Mouse (Mus musculus) neural tube, embryonic 11.5 days (tissue): ENCODE data around the gene Aars2. TPM values are rescaled to one million over a fixed set of nuclear protein-coding genes. Genes with fewer than 3 reads are reported as not detected.

ENCODE experiments used
- ATAC-seq: fragments of 200-750 bp; cut with Nextera tagmentation; 2 replicates; pipeline ENCODE4 v1.8.0; 2017; ENCODE audit warnings: moderate number of reproducible peaks, mild to moderate bottlenecking, moderate TSS enrichment, moderate library complexity; ENCODE audit not compliant: insufficient read depth, low FRiP score, low TSS enrichment
- DNase-seq: peaks from one replicate; pipeline ENCODE4 v3.0.0-alpha.2; 2015; ENCODE audit warnings: low spot score
- H3K27ac ChIP-seq: fragments of 300-500 bp; sonication (generic); 2 replicates; pipeline ENCODE4 v1.5.1; 2014; ENCODE audit warnings: low read depth, mild to moderate bottlenecking, low read length
- H3K27me3 ChIP-seq: fragments of 300-500 bp; sonication (generic); 2 replicates; pipeline ENCODE4 v1.6.1; 2014; ENCODE audit warnings: mild to moderate bottlenecking, low read length, mixed read lengths; ENCODE audit not compliant: control insufficient read depth, insufficient read depth
- H3K36me3 ChIP-seq: fragments of 300-500 bp; sonication (generic); 2 replicates; pipeline ENCODE4 v1.6.1; 2014; ENCODE audit warnings: mild to moderate bottlenecking, low read length, moderate library complexity, mixed read lengths; ENCODE audit not compliant: control insufficient read depth, insufficient read depth
- H3K4me1 ChIP-seq: fragments of 300-500 bp; sonication (generic); 2 replicates; pipeline ENCODE4 v1.6.1; 2014; ENCODE audit warnings: low read length, mixed read lengths; ENCODE audit not compliant: control insufficient read depth, insufficient read depth
- H3K4me2 ChIP-seq: fragments of 300-500 bp; sonication (generic); 2 replicates; pipeline ENCODE4 v1.6.1; 2014; ENCODE audit warnings: low read depth, mild to moderate bottlenecking, moderate library complexity
- H3K4me3 ChIP-seq: fragments of 300-500 bp; sonication (generic); 2 replicates; pipeline ENCODE4 v1.5.1; 2014; ENCODE audit warnings: low read depth, low read length
- H3K9ac ChIP-seq: fragments of 300-500 bp; sonication (generic); 2 replicates; pipeline ENCODE4 v1.6.1; 2014; ENCODE audit warnings: mild to moderate bottlenecking, low read length
- H3K9me3 ChIP-seq: fragments of 300-500 bp; sonication (generic); 2 replicates; pipeline ENCODE4 v1.6.1; 2016; ENCODE audit warnings: low read length; ENCODE audit not compliant: control insufficient read depth
- WGBS: fragments of 180-500 bp; shearing (Covaris S2); extraction: QIAGEN DNeasy Blood & Tissue Kit; methylation state at CpG from one replicate; pipeline ENCODE4 v1.1.7; 2014; 5-methylcytosine and 5-hydroxymethylcytosine counted together
- polyA plus RNA-seq: library from polyadenylated mRNA; unstranded; fragments of >200 nt; fragmentation: Nextera tagmentation; extraction: Ambion mirVana; gene quantifications from 2 replicates; pipeline ENCODE4 v1.2.1, GENCODE M21; 2014

Gene Aars2
- polyA plus RNA-seq, 1 experiment from 2014 or later, result 18.6 TPM

DNA sequence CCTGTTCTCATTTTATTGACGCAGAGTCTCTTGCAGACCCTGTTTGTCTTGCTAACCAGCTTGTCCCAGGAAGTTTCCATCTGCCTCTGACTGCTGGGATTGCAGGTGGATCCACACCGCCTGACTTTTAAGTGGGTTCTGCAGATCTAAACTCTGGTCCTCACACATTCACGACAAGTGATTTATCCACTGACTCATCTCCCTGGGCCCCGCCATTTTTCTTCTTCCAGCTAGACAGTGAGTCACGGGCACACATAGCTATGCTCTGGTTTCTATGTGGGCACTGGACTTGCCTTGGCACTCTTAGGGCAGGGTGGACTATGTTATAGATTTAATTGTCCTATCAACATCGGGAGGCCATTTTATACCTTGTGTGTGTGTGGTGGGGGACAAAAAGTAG is 16.9 kb upstream of the Aars2 start:
- Histone ChIP-seq H3K9ac (no peak overlapping the region), H3K9me3 (no peaks in the 10 kb centered on the region), H3K27me3 (no peaks in the 10 kb centered on the region), H3K4me1 (no peaks in the 10 kb centered on the region), H3K27ac (no peak overlapping the region), H3K36me3 (no peaks in the 10 kb centered on the region), H3K4me3 (no peak overlapping the region), H3K4me2 (no peak overlapping the region)
- 90% methylated on average over 6 of the region's 6 CpGs for WGBS
- DNase-seq, result no peak
- no peak for ATAC-seq

GRCm38 (mm10) chr17:45490532-45491154 is 16.0 kb upstream of the Aars2 start:
- Histone ChIP-seq H3K27ac (no peak overlapping the region), H3K4me1 (no peaks in the 10 kb centered on the region), H3K4me2 (no peak overlapping the region), H3K36me3 (no peaks in the 10 kb centered on the region), H3K27me3 (no peaks in the 10 kb centered on the region), H3K9ac (no peak overlapping the region), H3K4me3 (no peak overlapping the region), H3K9me3 (no peaks in the 10 kb centered on the region)
- DNase-seq (no peak), ATAC-seq (no peak)
- WGBS, result 81% methylated on average over 13 of the region's 13 CpGs

- Histone ChIP-seq H3K27ac (no peak overlapping the region), H3K27me3 (no peaks in the 10 kb centered on the region), H3K4me1 (no peaks in the 10 kb centered on the region), H3K4me3 (no peak overlapping the region), H3K4me2 (no peak overlapping the region), H3K9ac (no peak overlapping the region), H3K36me3 (no peaks in the 10 kb centered on the region), H3K9me3 (no peaks in the 10 kb centered on the region)
- ATAC-seq (no peak), DNase-seq (no peak)
- WGBS, result 82% methylated on average over 11 of the region's 11 CpGs
Observed at GRCm38 (mm10) chr17:45495398-45495797, 11.2 kb upstream of the Aars2 start.

GRCm38 (mm10) chr17:45498397-45498796 is 8.2 kb upstream of the Aars2 start:
- H3K4me2 ChIP-seq, result no peak overlapping the region
- H3K27me3 ChIP-seq, result no peaks in the 10 kb centered on the region
- H3K36me3 ChIP-seq, result no peaks in the 10 kb centered on the region
- no peaks in the 10 kb centered on the region for H3K9me3 ChIP-seq
- 84% methylated on average over 13 of the region's 13 CpGs for WGBS
- ATAC-seq (no peak), DNase-seq (no peak)
- no peaks in the 10 kb centered on the region for H3K4me1 ChIP-seq
- H3K9ac ChIP-seq, result no peak overlapping the region
- no peak overlapping the region for H3K4me3 ChIP-seq
- H3K27ac ChIP-seq, result no peak overlapping the region

- H3K4me3 ChIP-seq, result no peak overlapping the region
- no peak overlapping the region for H3K27ac ChIP-seq
- H3K4me1 ChIP-seq, result no peaks in the 10 kb centered on the region
- no peaks in the 10 kb centered on the region for H3K27me3 ChIP-seq
- ATAC-seq (no peak), DNase-seq (no peak)
- no peak overlapping the region for H3K9ac ChIP-seq
- no peak overlapping the region for H3K4me2 ChIP-seq
- H3K36me3 ChIP-seq, result no peaks in the 10 kb centered on the region
- WGBS, result 48% methylated on average over 2 of the region's 2 CpGs
- H3K9me3 ChIP-seq, result no peaks in the 10 kb centered on the region
Observed at GRCm38 (mm10) chr17:45499516-45499915, 7.1 kb upstream of the Aars2 start.

- Histone ChIP-seq H3K4me2 (no peak overlapping the region), H3K27ac (no peak overlapping the region), H3K4me1 (no peaks in the 10 kb centered on the region), H3K4me3 (no peak overlapping the region), H3K9ac (no peak overlapping the region), H3K9me3 (no peaks in the 10 kb centered on the region), H3K27me3 (no peaks in the 10 kb centered on the region), H3K36me3 (no peaks in the 10 kb centered on the region)
- ATAC-seq (no peak), DNase-seq (no peak)
- WGBS, result 25% methylated on average over 4 of the region's 4 CpGs
Observed at GRCm38 (mm10) chr17:45500981-45501380, 5.7 kb upstream of the Aars2 start.

DNA sequence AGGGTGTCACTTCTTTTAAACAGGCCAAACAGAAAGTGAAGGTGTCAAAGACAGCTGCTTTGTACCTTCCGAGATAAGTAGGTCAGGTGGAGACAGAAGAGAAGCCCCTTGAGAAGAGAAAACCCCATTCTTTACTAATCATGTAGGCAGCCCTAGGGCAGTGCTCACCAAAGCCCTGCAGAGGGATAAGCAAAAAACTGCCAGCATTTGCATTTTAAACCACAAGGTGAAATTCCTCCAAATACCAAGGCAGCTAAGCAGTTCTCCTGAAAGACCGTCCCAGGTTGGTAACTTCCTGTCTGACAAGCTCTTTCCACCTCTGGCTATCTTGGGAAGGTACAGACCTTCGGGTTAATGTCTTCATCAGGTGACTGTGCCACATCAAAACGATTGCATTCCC is 4.3 kb upstream of the Aars2 start:
- H3K9ac ChIP-seq, result no peak overlapping the region
- H3K9me3 ChIP-seq, result no peaks in the 10 kb centered on the region
- H3K27ac ChIP-seq, result no peak overlapping the region
- no peaks in the 10 kb centered on the region for H3K27me3 ChIP-seq
- ATAC-seq, result no peak
- 61% methylated on average over 4 of the region's 4 CpGs for WGBS
- DNase-seq, result no peak
- no peak overlapping the region for H3K4me3 ChIP-seq
- peaks cover 5% of the 10 kb centered on the region; the same call in 1 of the 2 replicates for H3K4me1 ChIP-seq
- H3K4me2 ChIP-seq, result no peak overlapping the region
- H3K36me3 ChIP-seq, result no peaks in the 10 kb centered on the region

- ATAC-seq (no peak), DNase-seq (no peak)
- H3K4me1 ChIP-seq, result peaks cover 7% of the 10 kb centered on the region; the same call in 1 of the 2 replicates
- no peaks in the 10 kb centered on the region for H3K36me3 ChIP-seq
- WGBS, result 68% methylated on average over 5 of the region's 5 CpGs
- no peak overlapping the region for H3K27ac ChIP-seq
- H3K4me2 ChIP-seq, result no peak overlapping the region
- H3K9me3 ChIP-seq, result no peaks in the 10 kb centered on the region
- no peak overlapping the region for H3K4me3 ChIP-seq
- H3K9ac ChIP-seq, result no peak overlapping the region
- no peaks in the 10 kb centered on the region for H3K27me3 ChIP-seq
Observed at GRCm38 (mm10) chr17:45503301-45503973, 3.2 kb upstream of the Aars2 start.

DNA sequence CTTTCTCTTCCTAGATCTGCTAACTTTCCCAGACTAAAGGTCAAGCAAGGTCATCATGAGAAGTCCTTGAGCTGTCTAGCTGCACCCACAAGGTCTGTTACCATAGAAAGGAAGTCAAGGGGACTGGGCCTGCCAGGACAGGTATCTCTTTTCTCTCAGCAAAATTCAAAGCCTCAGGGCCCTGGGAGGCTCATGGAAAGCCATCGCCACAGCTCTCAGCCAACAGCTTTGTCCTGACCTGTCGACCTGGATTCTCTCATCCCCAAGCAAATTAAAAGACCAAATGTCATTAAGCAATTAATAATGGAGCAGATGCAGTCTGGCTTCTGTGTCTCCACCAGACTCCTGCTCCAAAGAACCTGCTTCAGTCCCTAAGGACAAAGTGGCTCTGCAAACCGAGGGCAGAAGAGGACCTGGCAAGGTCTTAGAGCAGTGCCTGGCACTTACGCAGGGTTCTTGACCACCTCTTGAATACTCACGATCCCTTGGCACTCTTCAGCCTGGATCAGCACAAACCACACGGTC is 638 bp upstream of the Aars2 start:
- Histone ChIP-seq H3K36me3 (no peaks in the 10 kb centered on the region), H3K4me2 (no peak overlapping the region), H3K4me3 (no peak overlapping the region), H3K9me3 (no peaks in the 10 kb centered on the region), H3K27ac (no peak overlapping the region), H3K9ac (no peak overlapping the region), H3K27me3 (no peaks in the 10 kb centered on the region), H3K4me1 (peaks cover 7% of the 10 kb centered on the region; the same call in 1 of the 2 replicates)
- WGBS, result 66% methylated on average over 6 of the region's 6 CpGs
- ATAC-seq (no peak), DNase-seq (no peak)
